Mouse (Mus musculus): ENCODE data around the gene Olfr419.

Gene Olfr419

GRCm38 (mm10) chr1:174251961-174252360, at the start of gene Olfr419:
TSS of gene Olfr419 (minus strand) at chr1:174252061.
- TF ChIP-seq GATA4 (IDR thresholded peaks at IDR 0.05; ENCODE audit: insufficient replicate concordance, low read length), result no peak

- no peak for TF ChIP-seq GATA4 (IDR thresholded peaks at IDR 0.05; ENCODE audit: insufficient replicate concordance, low read length)
These were observed 18.8 kb upstream of the Olfr419 start for GRCm38 (mm10) chr1:174270643-174271042.

- no peak for TF ChIP-seq GATA4 (IDR thresholded peaks at IDR 0.05; ENCODE audit: insufficient replicate concordance, low read length)
These were observed 17.3 kb upstream of the Olfr419 start for GRCm38 (mm10) chr1:174269162-174269561.

GRCm38 (mm10) chr1:174267816-174268215, 16.0 kb upstream of the Olfr419 start:
- TF ChIP-seq GATA4 (IDR thresholded peaks at IDR 0.05; ENCODE audit: insufficient replicate concordance, low read length), result no peak

GRCm38 (mm10) chr1:174250376-174250775, 1.5 kb downstream of the Olfr419 start:
- TF ChIP-seq GATA4 (IDR thresholded peaks at IDR 0.05; ENCODE audit: insufficient replicate concordance, low read length), result no peak

- no peak for TF ChIP-seq GATA4 (IDR thresholded peaks at IDR 0.05; ENCODE audit: insufficient replicate concordance, low read length)
These were observed 4.7 kb downstream of the Olfr419 start for GRCm38 (mm10) chr1:174247170-174247569.

GRCm38 (mm10) chr1:174246080-174246479, 5.8 kb downstream of the Olfr419 start:
- TF ChIP-seq GATA4 (IDR thresholded peaks at IDR 0.05; ENCODE audit: insufficient replicate concordance, low read length), result no peak

GRCm38 (mm10) chr1:174244621-174245020, 7.2 kb downstream of the Olfr419 start:
- TF ChIP-seq GATA4 (IDR thresholded peaks at IDR 0.05; ENCODE audit: insufficient replicate concordance, low read length), result no peak

- no peak for TF ChIP-seq GATA4 (IDR thresholded peaks at IDR 0.05; ENCODE audit: insufficient replicate concordance, low read length)
These were observed 11.9 kb downstream of the Olfr419 start for GRCm38 (mm10) chr1:174239916-174240315.

- TF ChIP-seq GATA4 (IDR thresholded peaks at IDR 0.05; ENCODE audit: insufficient replicate concordance, low read length), result no peak
These were observed 35.2 kb downstream of the Olfr419 start for GRCm38 (mm10) chr1:174216528-174217204.

GRCm38 (mm10) chr1:174215270-174216038, 36.4 kb downstream of the Olfr419 start:
- TF ChIP-seq GATA4 (IDR thresholded peaks at IDR 0.05; ENCODE audit: insufficient replicate concordance, low read length), result no peak

- no peak for TF ChIP-seq GATA4 (IDR thresholded peaks at IDR 0.05; ENCODE audit: insufficient replicate concordance, low read length)
These were observed 39.6 kb downstream of the Olfr419 start for GRCm38 (mm10) chr1:174212286-174212685.

GRCm38 (mm10) chr1:174204699-174205098, 47.2 kb downstream of the Olfr419 start:
- TF ChIP-seq GATA4 (IDR thresholded peaks at IDR 0.05; ENCODE audit: insufficient replicate concordance, low read length), result no peak

All from liver, adult (tissue).